Mouse (Mus musculus): ENCODE results near the gene Ptbp1.

- TF ChIP-seq CTCF (IDR thresholded peaks at IDR 0.05; ENCODE audit: extremely low read depth, insufficient read depth, insufficient read length, insufficient replicate concordance) = no peak
- no peak for TF ChIP-seq POLR2A (IDR thresholded peaks at IDR 0.05; ENCODE audit: low read depth, low read length)
Observed at GRCm38 (mm10) chr10:79861230-79862048, 7.2 kb downstream of the Ptbp1 start.

All from spleen, adult 2 months (tissue).